Mouse (Mus musculus) CH12.LX (cell line): ENCODE data around the gene Rpa2. TPM values are rescaled to one million over a fixed set of nuclear protein-coding genes. Genes with fewer than 3 reads are reported as not detected.

Experiments used
- DNase-seq: peaks from one replicate; pipeline ENCODE4 v3.0.0-alpha.2; 2013; ENCODE audit errors: extremely low read depth
- H3K27ac ChIP-seq: 2 replicates; pipeline ENCODE4 v1.5.1; 2012; ENCODE audit warnings: low read depth, mild to moderate bottlenecking, control low read depth, moderate library complexity; ENCODE audit not compliant: insufficient read depth
- H3K27me3 ChIP-seq: replicated peaks from 2 replicates; pipeline ENCODE3; 2012; ENCODE audit warnings: inconsistent platforms
- H3K36me3 ChIP-seq, 2 experiments: replicated peaks in 1 of 2; 2 replicates each; pipeline versions ENCODE3 to v1.6.1; 2012; ENCODE audit warnings: inconsistent platforms in 1 of 2, low read length in 1 of 2, mild to moderate bottlenecking in 1 of 2, mixed read lengths in 1 of 2, moderate library complexity in 1 of 2; ENCODE audit not compliant: control insufficient read depth in 1 of 2, insufficient read depth in 1 of 2
- H3K4me1 ChIP-seq, 2 experiments: 2 replicates each; pipeline ENCODE4 v1.6.1; 2012; ENCODE audit warnings: inconsistent platforms in 1 of 2, moderate library complexity in 1 of 2; ENCODE audit not compliant: insufficient read depth in 2 of 2, control insufficient read depth in 1 of 2
- H3K4me2 ChIP-seq: 2 replicates; pipeline ENCODE4 v1.6.1; 2012; ENCODE audit warnings: low read depth, mild to moderate bottlenecking, control low read depth; ENCODE audit not compliant: poor library complexity, insufficient read depth, severe bottlenecking
- H3K4me3 ChIP-seq, 3 experiments: fragments of 150-350 bp in 1 of 3; sonication (generic) in 1 of 3; replicated peaks in 1 of 3; 2 replicates each; pipeline versions ENCODE3 to v1.5.1; 2011 to 2012; ENCODE audit warnings: low read depth in 2 of 3, low read length in 2 of 3, mild to moderate bottlenecking in 2 of 3, moderate library complexity in 2 of 3, control low read depth in 1 of 3, improper control_type of control experiment in 1 of 3, inconsistent platforms in 1 of 3, mixed read lengths in 1 of 3; ENCODE audit not compliant: poor library complexity in 1 of 3
- H3K79me2 ChIP-seq: replicated peaks from 2 replicates; pipeline ENCODE4 v1.6.1; 2012; ENCODE audit warnings: mild to moderate bottlenecking, moderate library complexity; ENCODE audit not compliant: control insufficient read depth, poor library complexity, insufficient read depth, severe bottlenecking; ENCODE audit errors: extremely low read depth
- H3K9ac ChIP-seq: 2 replicates; pipeline ENCODE4 v1.6.1; 2012; ENCODE audit warnings: low read depth, mild to moderate bottlenecking, control low read depth, moderate library complexity; ENCODE audit not compliant: insufficient read depth
- H3K9me3 ChIP-seq: replicated peaks from 2 replicates; pipeline ENCODE3; 2012; ENCODE audit warnings: low read length, inconsistent platforms, mixed read lengths
- BHLHE40 ChIP-seq: IDR thresholded peaks from 2 replicates; pipeline ENCODE4 v1.6.1; 2011; ENCODE audit warnings: mild to moderate bottlenecking, low read depth, low read length, improper control_type of control experiment
- CHD1 ChIP-seq: IDR thresholded peaks from 2 replicates; pipeline ENCODE4 v1.6.1; 2012; ENCODE audit warnings: low read depth, low read length, improper control_type of control experiment, inconsistent platforms
- CTCF ChIP-seq, 2 experiments: IDR thresholded peaks in 1 of 2; conservative IDR thresholded peaks in 1 of 2; 2 replicates each; pipeline ENCODE4 v1.5.1; 2011 to 2012; ENCODE audit warnings: low read depth in 2 of 2, low read length in 2 of 2, improper control_type of control experiment in 1 of 2, inconsistent platforms in 1 of 2, mild to moderate bottlenecking in 1 of 2, moderate library complexity in 1 of 2
- ELF1 ChIP-seq: IDR thresholded peaks from 2 replicates; pipeline ENCODE4 v1.6.1; 2014; ENCODE audit warnings: low read depth, mild to moderate bottlenecking, inconsistent platforms, low read length, improper control_type of control experiment
- EP300 ChIP-seq: IDR thresholded peaks from 2 replicates; pipeline ENCODE4 v1.6.1; 2011; ENCODE audit warnings: low read length, improper control_type of control experiment
- ETS1 ChIP-seq: conservative IDR thresholded peaks from 2 replicates; pipeline ENCODE4 v1.6.1; 2012; ENCODE audit warnings: low read depth, mild to moderate bottlenecking, inconsistent platforms, low read length, improper control_type of control experiment, moderate library complexity
- GABPA ChIP-seq: IDR thresholded peaks from 2 replicates; pipeline ENCODE4 v1.6.1; 2012; ENCODE audit warnings: low read depth, low read length, improper control_type of control experiment, inconsistent platforms; ENCODE audit not compliant: insufficient replicate concordance
- JUND ChIP-seq: conservative IDR thresholded peaks from 2 replicates; pipeline ENCODE4 v1.6.1; 2011; ENCODE audit warnings: low read depth, low read length, improper control_type of control experiment
- MAFK ChIP-seq: IDR thresholded peaks from 2 replicates; pipeline ENCODE4 v1.6.1; 2011; ENCODE audit warnings: low read length, improper control_type of control experiment; ENCODE audit not compliant: insufficient replicate concordance
- MAX ChIP-seq: IDR thresholded peaks from 2 replicates; pipeline ENCODE4 v1.6.1; 2011; ENCODE audit warnings: low read length, improper control_type of control experiment
- MAZ ChIP-seq: IDR thresholded peaks from 2 replicates; pipeline ENCODE4 v1.6.1; 2012; ENCODE audit warnings: low read depth, mild to moderate bottlenecking, inconsistent platforms, low read length, improper control_type of control experiment, moderate library complexity
- MYC ChIP-seq: IDR thresholded peaks from 2 replicates; pipeline ENCODE4 v1.6.1; 2011; ENCODE audit warnings: low read depth, mild to moderate bottlenecking, improper control_type of control experiment, low read length
- NELFE ChIP-seq: IDR thresholded peaks from 2 replicates; pipeline ENCODE4 v1.6.1; 2011; ENCODE audit warnings: low read depth, low read length, improper control_type of control experiment
- NRF1 ChIP-seq: IDR thresholded peaks from 2 replicates; pipeline ENCODE4 v1.6.1; 2014; ENCODE audit warnings: low read depth, mild to moderate bottlenecking, inconsistent platforms, low read length, improper control_type of control experiment, moderate library complexity
- POLR2AphosphoS2 ChIP-seq: IDR thresholded peaks from 2 replicates; pipeline ENCODE4 v1.6.1; 2011; ENCODE audit warnings: low read depth, low read length, improper control_type of control experiment
- SIN3A ChIP-seq: IDR thresholded peaks from 2 replicates; pipeline ENCODE4 v1.6.1; 2012; ENCODE audit warnings: low read length, improper control_type of control experiment, inconsistent platforms
- TBP ChIP-seq: conservative IDR thresholded peaks from 2 replicates; pipeline ENCODE4 v1.6.1; 2011; ENCODE audit warnings: low read depth, low read length, improper control_type of control experiment
- TCF12 ChIP-seq: IDR thresholded peaks from 2 replicates; pipeline ENCODE4 v1.6.1; 2014; ENCODE audit warnings: low read depth, mild to moderate bottlenecking, inconsistent platforms, low read length, improper control_type of control experiment
- UBTF ChIP-seq: IDR thresholded peaks from 2 replicates; pipeline ENCODE4 v1.6.1; 2012; ENCODE audit warnings: low read depth, mild to moderate bottlenecking, inconsistent platforms, low read length, improper control_type of control experiment, moderate library complexity
- USF2 ChIP-seq: conservative IDR thresholded peaks from 2 replicates; pipeline ENCODE4 v1.6.1; 2011; ENCODE audit warnings: low read depth, low read length, improper control_type of control experiment
- dilution Hi-C: fragments of 300-500 bp; cut with MboI; formaldehyde crosslinking; loops from 2 replicates; pipeline ENCODE4 v1.14.3; 2020; ENCODE audit warnings: low sequenced_read_pairs; ENCODE audit not compliant: extremely low pct_unique_long_range_greater_than_20kb, extremely low pct_ligation_motif_present
- in situ Hi-C: fragments of 300-500 bp; cut with MboI; formaldehyde crosslinking; loops from 3 replicates; pipeline ENCODE4 v1.14.3; 2019; ENCODE audit warnings: low sequenced_read_pairs, low pct_ligation_motif_present, low pct_unique_long_range_greater_than_20kb, mixed read lengths
- polyA plus RNA-seq: library from polyadenylated mRNA; unstranded; fragments of >175 nt; gene quantifications from 2 replicates; pipeline ENCODE4 v1.2.1, GENCODE M21; 2012; ENCODE audit warnings: low read depth; ENCODE audit not compliant: insufficient read length
- total RNA-seq, 2 experiments: library from RNA; depleted of rRNA; stranded (reverse); fragments of 300-350 nt in 1 of 2; fragments of >200 nt in 1 of 2; gene quantifications; 2 replicates each; pipeline ENCODE4 v1.2.3; 2012 to 2014

Rpa2 gene
- total and polyA plus RNA-seq, 3 experiments, result 80.2 to 142 (median 97.9) TPM

DNA sequence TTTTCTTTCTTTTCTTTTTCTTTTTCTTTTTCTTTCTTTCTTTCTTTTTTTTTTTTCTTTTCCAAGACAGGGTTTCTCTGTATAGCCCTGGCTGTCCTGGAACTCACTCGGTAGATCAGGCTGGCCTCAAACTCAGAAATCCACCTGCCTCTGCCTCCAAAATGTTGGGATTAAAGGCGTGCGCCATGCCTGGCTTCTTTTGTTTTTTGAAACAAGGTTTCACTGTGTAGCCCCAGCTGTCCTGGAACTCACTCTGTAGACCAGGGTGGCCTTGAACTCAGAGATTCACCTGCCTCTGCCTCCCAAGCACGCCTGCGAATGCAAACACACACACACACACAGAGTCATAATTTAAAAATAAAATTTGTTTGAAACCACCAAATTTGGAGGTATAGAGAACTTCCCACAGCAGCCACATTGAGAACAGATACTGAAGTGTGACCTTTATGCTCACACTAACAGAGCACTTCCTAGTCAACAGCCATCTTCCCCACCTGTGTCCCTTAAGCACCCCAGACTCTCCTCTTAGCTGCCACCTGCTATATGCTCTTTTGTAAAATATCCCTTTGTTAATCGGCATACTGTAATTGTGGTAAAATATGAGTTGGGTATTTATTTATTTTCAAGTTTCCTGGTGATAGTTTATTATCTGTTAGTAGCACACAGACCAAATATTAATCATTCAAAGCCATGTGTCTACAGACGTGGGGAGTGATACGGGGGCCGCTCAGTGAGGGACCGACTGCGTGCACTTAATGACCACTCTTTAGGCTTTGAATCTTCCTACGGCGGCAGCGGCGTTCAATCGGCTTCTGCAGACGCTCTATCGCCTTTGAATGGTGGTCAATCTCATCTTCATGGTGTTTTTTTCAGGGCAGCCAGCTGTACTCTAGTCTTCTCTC is 33.3 kb downstream of the Rpa2 start:
- in situ Hi-C loops, result no loop called here
- H3K9ac ChIP-seq, result peak overlapping the region; percentile 91
- H3K4me1 ChIP-seq, result peaks cover 8 to 61% of the 10 kb centered on the region in 2 experiments
- no peaks in the 10 kb centered on the region for H3K9me3 ChIP-seq
- TF ChIP-seq MAFK (0 out of 2 replicates have a peak, but pooled peaks have one; percentile 9), POLR2AphosphoS2 (no peak), MAZ (no peak), NRF1 (no peak), TCF12 (0 out of 2 replicates have a peak, but pooled peaks have one; percentile 17), CTCF (conservative IDR thresholded peaks at IDR 0.05 in 1 of 2, IDR thresholded peaks at IDR 0.05 in 1 of 2; ENCODE audit: low read depth in 2 of 2, low read length in 2 of 2) (no peak), BHLHE40 (peak; percentile 31; the same call in 1 of the 2 replicates), GABPA (no peak), USF2 (no peak), MYC (peak; percentile 39; the same call in 1 of the 2 replicates), MAX (peak; percentile 26; the same call in 1 of the 2 replicates), CHD1 (no peak), EP300 (peak; percentile 30; the same call in 1 of the 2 replicates), ELF1 (peak; percentile 64), SIN3A (no peak), TBP (no peak), UBTF (no peak), JUND (0 out of 2 replicates have a peak, but pooled peaks have one; percentile 48), ETS1 (peak; percentile 18; the same call in 1 of the 2 replicates), NELFE (no peak)
- peak overlapping the region; percentile 98 for H3K27ac ChIP-seq
- H3K79me2 ChIP-seq, result no peaks in the 10 kb centered on the region
- dilution Hi-C loops, result no loop called here
- no peak for DNase-seq
- H3K27me3 ChIP-seq, result no peaks in the 10 kb centered on the region
- peak overlapping the region; percentile 90 for H3K4me2 ChIP-seq
- peak overlapping the region in 2 of 3 experiments; percentile 43 to 52 for H3K4me3 ChIP-seq
- no peaks in the 10 kb centered on the region for H3K36me3 ChIP-seq
